Mouse (Mus musculus): ENCODE data around the gene Rad23a.

Gene Rad23a

GRCm38 (mm10) chr8:84811303-84811702 lies 29.2 kb downstream of the Rad23a start:
- peak in 1 of 2 experiments; percentile 28 for DNase-seq

GRCm38 (mm10) chr8:84810896-84811295 lies 29.6 kb downstream of the Rad23a start:
- peak; percentile 99 for DNase-seq

DNA sequence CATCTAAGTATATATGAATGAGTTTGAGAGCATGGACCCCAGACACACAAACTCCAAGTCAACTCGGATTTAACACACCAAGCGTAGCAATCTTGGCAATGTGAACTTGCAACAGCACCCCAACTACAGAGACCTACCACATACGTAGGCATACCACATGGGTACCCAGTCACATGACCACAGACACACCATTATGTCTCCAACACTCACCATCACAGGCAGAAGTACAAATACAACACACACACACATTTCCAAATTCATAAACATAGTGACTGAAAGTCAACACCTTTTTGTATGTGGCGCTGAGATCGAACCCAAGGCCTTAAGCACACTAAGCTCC lies 30.6 kb downstream of the Rad23a start:
- no peak for DNase-seq

GRCm38 (mm10) chr8:84809109-84809940 lies 31.1 kb downstream of the Rad23a start:
- peak; percentile 26 to 41 for DNase-seq

GRCm38 (mm10) chr8:84806031-84806430 lies 34.4 kb downstream of the Rad23a start:
- peak in 1 of 2 experiments; percentile 10 for DNase-seq

GRCm38 (mm10) chr8:84799999-84800831 lies 40.2 kb downstream of the Rad23a start, which contains the start of gene Nfix:
Gene Nfix (minus strand): TSS chr8:84800344.
- DNase-seq, result peak; percentile 89 to 90

GRCm38 (mm10) chr8:84799136-84799931 lies 41.1 kb downstream of the Rad23a start:
- DNase-seq, result peak; percentile 81 to 86

- peak in 1 of 2 experiments; percentile 65 for DNase-seq
These were observed 41.9 kb downstream of the Rad23a start for GRCm38 (mm10) chr8:84798446-84799135.

- DNase-seq, result peak; percentile 75 to 78
These were observed 42.5 kb downstream of the Rad23a start for GRCm38 (mm10) chr8:84797971-84798370.

DNA sequence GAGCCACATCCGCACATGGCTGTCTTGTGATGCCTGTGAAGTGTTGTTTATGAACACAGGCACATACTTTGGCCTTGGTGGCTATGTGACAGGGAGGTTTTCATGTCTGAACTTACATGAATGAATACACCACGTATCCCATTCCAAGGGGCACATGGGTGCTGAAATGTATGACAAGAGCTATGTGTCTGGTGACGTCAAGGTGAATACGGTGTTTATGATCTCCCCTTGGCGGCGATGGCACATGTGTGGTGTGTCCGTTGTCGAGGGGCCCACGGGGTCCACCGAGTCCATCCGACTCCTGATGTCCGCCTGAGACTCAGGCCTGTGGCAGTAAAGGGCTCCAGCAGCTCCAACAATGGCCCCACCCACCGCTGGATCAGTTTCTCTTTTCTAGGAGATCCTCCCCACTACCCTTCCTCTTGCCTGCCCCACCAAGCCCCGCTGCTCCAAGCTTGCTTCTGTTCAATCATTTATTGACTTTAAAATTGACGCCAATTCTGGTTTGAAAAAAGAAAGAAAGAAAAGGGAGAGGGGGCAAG lies 43.1 kb downstream of the Rad23a start:
- peak; percentile 43 to 49 for DNase-seq

DNA sequence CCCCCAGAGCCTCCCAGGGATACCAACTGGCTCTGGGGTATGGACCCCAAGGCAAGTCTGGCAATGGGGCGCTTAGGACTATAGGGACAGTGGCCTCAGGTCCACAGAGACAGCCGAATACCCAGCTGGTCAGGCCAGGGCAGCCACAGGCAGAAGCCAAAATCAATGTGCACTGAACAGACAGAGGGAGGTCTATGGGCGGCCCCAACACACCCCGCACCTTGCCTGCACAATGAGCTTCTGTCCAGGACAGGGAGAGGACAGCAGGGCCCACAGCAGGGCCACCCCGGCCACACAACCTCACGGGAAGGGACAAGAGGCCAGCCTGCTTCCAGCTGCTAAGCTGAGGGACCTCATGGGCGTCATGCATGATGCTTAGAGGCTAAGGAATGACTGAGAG lies 46.0 kb downstream of the Rad23a start:
- peak; percentile 65 to 78 for DNase-seq

DNA sequence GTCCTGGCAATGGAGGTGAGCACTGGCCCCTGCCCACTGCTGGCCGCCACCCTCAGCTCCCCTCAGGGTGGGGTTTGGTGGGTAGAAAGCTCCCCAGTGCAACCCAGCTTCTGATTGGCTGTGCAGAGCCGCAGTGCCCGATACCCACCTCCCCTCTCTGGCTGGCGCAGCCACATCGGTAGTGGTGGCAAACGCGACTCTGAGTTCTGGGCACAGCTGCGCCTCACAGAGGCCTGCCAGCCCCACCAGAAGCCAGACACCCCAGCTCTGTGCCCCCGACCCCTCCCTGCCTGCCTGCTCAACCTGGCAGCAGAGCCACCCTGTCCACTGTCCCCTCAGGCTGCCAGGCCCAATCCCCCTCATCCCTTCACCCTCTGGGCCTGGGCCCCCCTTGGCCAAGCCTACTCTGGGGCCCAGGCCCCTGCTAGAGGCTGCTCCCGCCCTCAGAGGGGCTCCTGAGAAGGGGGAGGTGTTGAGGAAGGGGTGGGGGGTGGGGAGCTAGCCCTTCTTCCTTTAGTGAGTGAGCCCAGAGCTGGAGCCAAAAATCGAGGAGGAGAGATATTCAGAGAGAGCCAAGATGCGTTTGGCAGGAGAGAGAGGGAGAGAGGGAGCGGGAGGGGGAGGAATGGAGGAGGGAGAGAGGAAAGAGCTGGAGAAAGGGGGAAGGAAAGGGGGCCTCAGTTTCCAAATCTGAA lies 46.5 kb downstream of the Rad23a start:
- DNase-seq, result peak; percentile 86 to 87

GRCm38 (mm10) chr8:84793134-84793533 lies 47.3 kb downstream of the Rad23a start:
- DNase-seq, result peak; percentile 53 to 59

- DNase-seq, result peak; percentile 32 to 47
These were observed 48.0 kb downstream of the Rad23a start for GRCm38 (mm10) chr8:84792429-84792947.

DNA sequence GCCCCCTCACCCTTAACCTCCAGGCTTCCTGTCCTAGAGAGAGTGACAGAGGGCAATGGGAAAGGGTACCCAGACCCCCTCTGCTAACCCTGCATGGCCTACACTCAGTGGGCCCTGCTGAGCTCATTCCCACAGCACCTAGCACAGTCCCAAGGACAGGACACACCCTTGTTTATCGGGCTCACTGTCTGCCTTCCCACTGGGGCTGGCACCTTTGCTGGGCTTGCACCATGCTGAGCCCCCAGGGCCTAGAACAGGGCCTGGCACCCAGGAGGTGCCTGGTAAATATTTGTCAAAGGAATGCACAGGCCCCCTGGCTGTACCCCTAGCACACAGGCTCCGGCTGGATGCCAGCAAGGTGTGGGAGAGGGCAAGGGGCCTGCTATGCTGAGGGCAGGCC lies 49.9 kb downstream of the Rad23a start:
- DNase-seq, result peak in 1 of 2 experiments; percentile 43

DNA sequence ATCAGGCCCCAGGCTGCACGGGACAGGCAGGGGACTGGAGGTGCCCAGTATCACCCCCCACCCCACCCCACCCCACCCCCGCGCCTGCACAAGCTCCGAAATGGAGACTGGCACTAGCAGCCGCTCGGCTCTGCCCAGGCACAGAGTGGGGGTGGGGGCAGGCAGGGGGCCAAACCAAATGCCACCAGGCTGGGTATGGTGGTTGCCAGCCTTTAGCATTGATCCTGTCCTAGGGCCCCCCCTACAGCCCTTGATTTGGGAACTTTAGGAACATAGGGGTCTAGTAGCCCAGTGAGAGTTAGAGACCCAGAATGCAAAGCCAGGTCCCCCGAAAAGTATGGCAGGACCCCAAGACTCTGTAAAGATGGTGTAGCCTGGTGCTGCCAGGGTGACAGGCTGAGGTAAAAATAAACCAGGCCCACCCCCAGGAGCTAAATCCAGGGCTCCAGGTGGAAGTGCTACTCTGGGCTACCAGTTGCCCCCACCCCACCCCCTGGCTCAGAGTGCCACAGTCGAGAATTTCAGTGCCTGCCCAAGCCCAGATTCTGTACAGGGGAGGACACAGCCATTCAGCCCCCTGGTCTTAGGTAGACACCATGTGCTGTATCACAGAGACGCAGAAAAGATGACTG lies 50.5 kb downstream of the Rad23a start:
- DNase-seq, result peak; percentile 88 to 94

- no peak for DNase-seq
These were observed 51.1 kb downstream of the Rad23a start for GRCm38 (mm10) chr8:84789345-84789744.

- DNase-seq, result peak in 1 of 2 experiments; percentile 62
These were observed 51.6 kb downstream of the Rad23a start for GRCm38 (mm10) chr8:84788896-84789295.

DNA sequence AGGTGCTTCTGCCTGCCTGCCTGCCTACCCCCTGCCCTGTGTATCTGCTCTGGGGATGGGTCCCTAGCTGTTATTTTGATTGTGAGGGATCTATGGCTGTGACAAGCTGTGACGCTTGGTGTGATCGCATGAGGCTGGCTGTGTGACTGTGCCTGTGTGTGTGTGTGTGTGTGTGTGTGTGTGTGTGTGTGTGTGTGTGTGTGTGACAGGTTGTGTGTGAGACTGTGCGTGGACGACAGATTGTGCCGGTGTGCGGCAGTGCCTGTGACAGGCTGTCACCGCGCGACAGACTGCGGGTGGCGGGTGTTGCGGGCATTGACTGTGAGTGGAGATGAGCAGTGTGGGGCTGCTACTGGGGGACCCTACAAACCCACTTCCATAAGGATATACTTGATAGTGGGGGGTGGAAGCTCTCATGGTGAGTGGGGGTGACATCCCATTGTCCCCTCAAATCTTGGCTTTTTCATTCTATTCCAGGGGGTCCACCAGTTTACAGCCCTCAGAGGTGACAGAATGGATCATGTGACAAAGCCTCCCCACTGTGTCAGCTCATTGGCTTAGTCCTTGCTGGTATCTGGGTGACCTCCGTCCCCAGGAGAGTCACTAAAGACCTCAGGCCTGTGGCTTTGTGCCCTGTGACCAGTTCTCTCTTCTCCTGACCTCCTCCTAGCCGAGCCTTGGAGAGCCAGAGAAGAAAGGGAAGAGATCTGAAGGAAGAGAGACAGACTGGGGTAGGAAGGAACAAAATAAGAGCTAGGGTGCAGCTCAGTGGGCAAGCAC lies 52.8 kb downstream of the Rad23a start:
- peak; percentile 79 to 83 for DNase-seq
